Mouse (Mus musculus) bone marrow, adult 2 months (tissue): ENCODE results near the gene Nlgn1.

Experiments used
- CTCF ChIP-seq: fragments of 200-500 bp; IDR thresholded peaks from 2 replicates; pipeline ENCODE4 v1.5.1; 2011; ENCODE audit warnings: low read length, control low read depth; ENCODE audit not compliant: control insufficient read depth, insufficient read depth
- POLR2A ChIP-seq: fragments of 200-500 bp; IDR thresholded peaks from 2 replicates; pipeline ENCODE4 v1.6.1; 2011; ENCODE audit warnings: low read depth, mild to moderate bottlenecking, control low read depth, low read length, borderline replicate concordance; ENCODE audit not compliant: control insufficient read depth

DNA sequence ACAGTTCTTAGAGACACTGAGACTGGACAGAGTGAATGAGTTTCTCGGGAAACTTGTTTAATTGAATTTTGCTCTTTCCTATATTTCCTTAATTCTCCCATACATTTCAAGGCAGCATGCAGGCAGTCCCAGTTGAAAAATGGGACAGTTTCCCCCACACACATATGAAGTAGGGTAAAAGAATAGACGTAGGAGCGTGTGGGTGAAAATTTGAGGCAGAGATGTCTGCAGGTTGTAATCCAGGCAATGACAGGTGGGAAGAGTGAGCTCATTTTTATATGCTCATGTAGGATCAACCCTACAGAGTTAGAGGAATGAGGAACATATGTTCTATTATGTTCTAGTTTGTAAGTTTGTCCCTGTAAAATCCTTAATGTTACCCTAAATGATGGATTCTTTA, 757.4 kb downstream of the Nlgn1 start:
- TF ChIP-seq POLR2A: no peak
- TF ChIP-seq CTCF: no peak
